Mouse (Mus musculus) cerebellum, adult 11-12 months (tissue): Measurements from ENCODE around the gene Il21.

Experiments used
- DNase-seq: peaks from one replicate; pipeline ENCODE4 v3.0.0; 2022

Il21 gene

DNA sequence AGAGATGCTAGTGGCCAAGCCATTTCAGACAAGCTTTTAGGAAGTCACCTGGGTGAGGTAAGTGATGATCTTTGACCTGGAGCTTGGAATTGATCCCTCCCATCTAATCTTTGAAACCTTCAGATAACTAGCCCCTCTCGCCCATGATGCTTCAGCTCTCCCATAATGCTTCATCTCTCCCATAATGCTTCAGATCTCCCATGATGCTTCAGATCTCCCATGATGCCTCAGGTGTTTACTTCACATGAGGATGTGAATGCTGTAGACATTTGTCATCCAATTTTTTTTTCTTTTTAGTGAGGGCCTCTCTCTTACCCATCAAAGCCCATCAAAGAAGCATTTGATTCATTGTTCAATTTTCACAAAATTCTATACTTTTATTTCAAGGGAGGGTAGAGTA, 46.9 kb downstream of the Il21 start:
- DNase-seq: no peak

DNA sequence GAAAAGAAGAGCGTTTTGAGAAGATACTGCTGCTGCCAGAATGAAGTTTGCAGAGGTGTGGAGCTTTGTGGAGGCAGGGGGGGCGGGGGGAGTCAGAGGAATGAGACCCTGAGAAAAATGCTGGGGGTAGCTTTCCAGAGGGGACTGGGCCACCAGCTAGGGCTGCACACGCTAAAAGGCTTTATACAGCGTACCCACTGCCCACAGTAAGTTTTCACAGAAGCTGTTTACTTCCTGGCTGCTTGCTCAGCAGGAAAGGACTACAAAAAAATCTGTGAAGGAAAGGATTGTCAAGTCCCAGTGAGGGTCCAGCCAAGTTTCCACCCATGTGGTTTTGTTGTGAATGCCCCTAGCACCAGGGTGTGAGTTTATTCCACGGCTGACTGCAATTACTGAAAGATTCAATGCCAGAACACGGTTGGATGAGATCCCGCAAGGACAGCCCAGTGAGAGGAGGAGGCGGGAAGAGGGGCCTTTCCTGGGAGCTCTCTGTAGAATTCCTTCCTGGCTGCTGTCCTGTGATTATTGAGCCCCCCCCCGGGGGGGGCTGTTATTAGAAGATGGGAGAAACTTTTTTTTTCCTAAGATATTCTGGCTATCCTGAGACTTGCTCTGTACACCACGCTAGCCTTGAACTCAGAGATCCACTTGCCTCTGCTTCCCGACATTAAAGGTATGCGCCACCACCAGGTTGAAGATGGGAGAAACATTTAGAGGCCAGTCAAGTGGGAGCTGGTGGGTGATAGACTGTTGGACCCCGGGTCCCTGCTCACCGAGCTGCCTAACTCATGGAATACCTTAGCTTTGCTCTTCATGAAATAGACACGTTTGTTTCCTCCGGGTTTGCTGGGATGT, 49.8 kb downstream of the Il21 start:
- DNase-seq: peak; percentile 15

DNA sequence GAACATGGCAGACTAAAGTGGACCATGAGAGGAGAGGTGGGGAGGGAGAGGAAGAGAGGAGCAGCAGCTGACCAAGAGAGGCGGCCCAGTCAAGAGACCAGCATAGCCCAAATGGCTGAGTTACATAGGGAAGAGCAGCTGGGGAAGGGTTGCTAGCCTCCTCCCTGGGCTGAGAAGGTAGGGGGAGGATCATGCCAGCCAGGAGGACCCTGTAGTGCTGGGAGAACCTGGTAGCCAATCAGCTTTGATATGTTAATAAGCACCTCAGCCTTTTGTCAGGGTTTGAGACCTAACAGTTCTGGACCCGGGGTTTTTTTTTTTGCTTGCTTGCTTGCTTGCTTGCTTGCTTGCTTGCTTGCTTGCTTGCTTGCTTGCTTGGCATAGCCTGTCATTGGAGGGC, 51.4 kb downstream of the Il21 start:
- DNase-seq: no peak

GRCm38 (mm10) chr3:37180039-37180743, 52.2 kb downstream of the Il21 start:
- DNase-seq: no peak

GRCm38 (mm10) chr3:37179472-37179871, 53.0 kb downstream of the Il21 start:
- DNase-seq: no peak

DNA sequence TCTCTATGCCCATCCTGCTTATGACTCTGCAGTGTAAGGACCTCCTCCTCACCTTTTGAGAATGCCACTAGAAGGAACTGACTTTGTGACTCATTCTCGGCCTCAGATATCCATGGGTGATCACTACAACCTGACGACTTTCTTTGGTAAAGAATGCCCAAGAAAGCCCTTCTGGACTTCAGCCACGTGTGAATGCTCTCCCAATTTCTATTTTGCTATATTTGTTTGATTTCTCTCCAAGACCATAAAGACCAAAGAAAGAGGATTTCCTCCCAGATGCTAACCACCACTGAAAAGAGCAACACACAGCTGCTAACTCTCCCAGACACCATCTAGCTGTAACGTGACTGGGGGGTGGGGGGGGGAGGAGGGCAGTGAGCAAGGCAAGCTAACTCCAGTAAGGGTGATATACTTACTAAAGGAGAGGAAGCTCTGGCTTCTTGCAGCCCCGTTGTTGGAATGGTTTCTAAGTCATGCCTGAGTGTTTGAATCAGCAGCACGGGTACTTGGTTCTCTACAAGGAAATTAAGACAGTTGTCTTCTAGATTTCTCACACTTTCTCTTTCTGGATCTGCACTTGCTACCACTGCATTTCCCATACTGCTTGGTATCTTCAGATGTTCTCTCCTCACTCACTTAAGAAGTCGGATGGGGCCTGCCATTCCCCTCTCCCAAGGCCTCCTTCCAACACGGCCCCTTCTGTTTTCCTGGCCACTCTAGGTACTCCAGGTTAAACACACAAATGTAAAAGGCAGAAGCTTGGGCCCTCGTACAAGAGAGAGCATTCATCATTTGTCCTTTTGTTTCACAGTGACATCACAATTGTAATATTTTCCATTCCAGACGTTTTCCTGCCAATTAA, 57.5 kb downstream of the Il21 start:
- no peak for DNase-seq

DNA sequence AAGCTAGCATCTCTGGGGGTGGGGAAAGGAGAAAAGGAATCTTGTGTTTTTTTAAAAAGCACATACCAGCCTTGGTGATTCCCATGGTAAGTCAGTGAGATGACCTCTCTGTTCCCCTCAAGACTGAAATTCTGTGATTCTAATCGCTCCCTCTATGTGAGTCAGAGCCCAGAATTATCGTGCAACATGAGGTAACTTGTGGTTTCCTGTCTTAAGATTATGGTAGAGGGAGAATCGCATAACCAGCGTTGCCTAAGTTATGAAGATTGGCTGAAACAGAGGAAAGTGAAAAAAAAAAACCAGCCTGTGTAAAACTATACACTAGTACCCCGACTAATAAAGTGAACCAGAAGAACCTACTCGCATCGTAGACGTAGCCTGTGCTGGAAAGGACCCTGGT, 59.2 kb downstream of the Il21 start:
- DNase-seq: no peak
